Mouse (Mus musculus): ENCODE data around the gene Gm11554. TPM values are rescaled to one million over a fixed set of nuclear protein-coding genes. Genes with fewer than 3 reads are reported as not detected.

Gm11554 gene
- polyA plus RNA-seq, 2 experiments = not detected

GRCm38 (mm10) chr11:99768410-99768809, 35.8 kb downstream of the Gm11554 start:
- H3K36me3 ChIP-seq (replicated peaks; ENCODE audit: control insufficient read depth, insufficient read depth, low read depth) = no peaks in the 10 kb centered on the region
- H3K4me3 ChIP-seq (ENCODE audit: insufficient read depth in 1 of 2, low read depth in 2 of 2, low read length in 2 of 2) = no peak overlapping the region
- WGBS (ENCODE audit: insufficient replicate concordance) = 39% methylated on average over 2 of the region's 2 CpGs
- no peaks in the 10 kb centered on the region for H3K4me1 ChIP-seq (replicated peaks; ENCODE audit: control insufficient read depth in 2 of 2, insufficient read depth in 2 of 2, low read length in 1 of 2)
- H3K9me3 ChIP-seq (ENCODE audit: control insufficient read depth, low read length) = no peaks in the 10 kb centered on the region
- ATAC-seq (ENCODE audit: insufficient read depth) (no peak), DNase-seq (ENCODE audit: low read depth in 3 of 3, low spot score in 3 of 3) (no peak)
- H3K27ac ChIP-seq = no peak overlapping the region
- H3K27me3 ChIP-seq (ENCODE audit: control insufficient read depth, insufficient read depth, low read length) = no peaks in the 10 kb centered on the region
- H3K4me2 ChIP-seq (ENCODE audit: low read depth) = no peak overlapping the region
- no peak overlapping the region for H3K9ac ChIP-seq (replicated peaks)
- TF ChIP-seq EP300 (IDR thresholded peaks at IDR 0.05; ENCODE audit: low read depth) (no peak), CTCF (IDR thresholded peaks at IDR 0.05; ENCODE audit: low read depth) (no peak)

GRCm38 (mm10) chr11:99758877-99759276, 45.4 kb downstream of the Gm11554 start:
- Histone ChIP-seq H3K4me2 (ENCODE audit: low read depth) (no peak overlapping the region), H3K4me1 (replicated peaks; ENCODE audit: control insufficient read depth in 2 of 2, insufficient read depth in 2 of 2, low read length in 1 of 2) (no peaks in the 10 kb centered on the region), H3K9ac (replicated peaks) (no peak overlapping the region), H3K27me3 (ENCODE audit: control insufficient read depth, insufficient read depth, low read length) (no peaks in the 10 kb centered on the region), H3K36me3 (replicated peaks; ENCODE audit: control insufficient read depth, insufficient read depth, low read depth) (no peaks in the 10 kb centered on the region), H3K27ac (no peak overlapping the region), H3K9me3 (ENCODE audit: control insufficient read depth, low read length) (no peaks in the 10 kb centered on the region), H3K4me3 (ENCODE audit: insufficient read depth in 1 of 2, low read depth in 2 of 2, low read length in 2 of 2) (no peak overlapping the region)
- TF ChIP-seq CTCF (IDR thresholded peaks at IDR 0.05; ENCODE audit: low read depth) (no peak), EP300 (IDR thresholded peaks at IDR 0.05; ENCODE audit: low read depth) (no peak)
- WGBS (ENCODE audit: insufficient replicate concordance) = 50% methylated on average over 1 of the region's 1 CpGs
- ATAC-seq (ENCODE audit: insufficient read depth) (no peak), DNase-seq (ENCODE audit: low read depth in 3 of 3, low spot score in 3 of 3) (no peak)

Other genes with a start within 250 kb of the Gm11554 start
Only the 30 nearest of the 43 such genes appear.
- gene Krtap2-4, start 189.6 kb downstream of the Gm11554 start, polyA plus RNA-seq (2012; rRNA removed) = not detected in 2 replicates
- not detected in 2 replicates for gene Krtap2-4, start 189.6 kb downstream of the Gm11554 start, polyA plus RNA-seq (2014; fragmentation: Nextera tagmentation; extraction: Ambion mirVana)
- gene Gm11562, start 184.0 kb downstream of the Gm11554 start, polyA plus RNA-seq (2012; rRNA removed) = not detected in 2 replicates
- not detected in 2 replicates for gene Gm11562, start 184.0 kb downstream of the Gm11554 start, polyA plus RNA-seq (2014; fragmentation: Nextera tagmentation; extraction: Ambion mirVana)
- gene Krtap4-1, start 176.2 kb downstream of the Gm11554 start, polyA plus RNA-seq (2012; rRNA removed) = not detected in 2 replicates
- not detected in 2 replicates for gene Krtap4-1, start 176.2 kb downstream of the Gm11554 start, polyA plus RNA-seq (2014; fragmentation: Nextera tagmentation; extraction: Ambion mirVana)
- gene Krtap4-2, start 169.4 kb downstream of the Gm11554 start, polyA plus RNA-seq (2012; rRNA removed) = not detected in 2 replicates
- gene Krtap4-2, start 169.4 kb downstream of the Gm11554 start, polyA plus RNA-seq (2014; fragmentation: Nextera tagmentation; extraction: Ambion mirVana) = not detected in 2 replicates
- gene Krtap4-7, start 160.4 kb downstream of the Gm11554 start, polyA plus RNA-seq (2012; rRNA removed) = not detected in 2 replicates
- not detected in 2 replicates for gene Krtap4-7, start 160.4 kb downstream of the Gm11554 start, polyA plus RNA-seq (2014; fragmentation: Nextera tagmentation; extraction: Ambion mirVana)
- not detected in 2 replicates for gene Gm11555, start 154.2 kb downstream of the Gm11554 start, polyA plus RNA-seq (2012; rRNA removed)
- gene Gm11555, start 154.2 kb downstream of the Gm11554 start, polyA plus RNA-seq (2014; fragmentation: Nextera tagmentation; extraction: Ambion mirVana) = not detected in 2 replicates
- gene Gm11563, start 145.5 kb downstream of the Gm11554 start, polyA plus RNA-seq (2012; rRNA removed) = not detected in 2 replicates
- not detected in 2 replicates for gene Gm11563, start 145.5 kb downstream of the Gm11554 start, polyA plus RNA-seq (2014; fragmentation: Nextera tagmentation; extraction: Ambion mirVana)
- not detected in 2 replicates for gene Krtap4-6, start 138.5 kb downstream of the Gm11554 start, polyA plus RNA-seq (2012; rRNA removed)
- not detected in 2 replicates for gene Krtap4-6, start 138.5 kb downstream of the Gm11554 start, polyA plus RNA-seq (2014; fragmentation: Nextera tagmentation; extraction: Ambion mirVana)
- not detected in 2 replicates for gene Gm14190, start 113.7 kb downstream of the Gm11554 start, polyA plus RNA-seq (2012; rRNA removed)
- gene Gm14190, start 113.7 kb downstream of the Gm11554 start, polyA plus RNA-seq (2014; fragmentation: Nextera tagmentation; extraction: Ambion mirVana) = not detected in 2 replicates
- not detected in 2 replicates for gene Gm14180, start 70.2 kb downstream of the Gm11554 start, polyA plus RNA-seq (2012; rRNA removed)
- not detected in 2 replicates for gene Gm14180, start 70.2 kb downstream of the Gm11554 start, polyA plus RNA-seq (2014; fragmentation: Nextera tagmentation; extraction: Ambion mirVana)
- gene Gm11595, start 31.5 kb downstream of the Gm11554 start, polyA plus RNA-seq (2012; rRNA removed) = not detected in 2 replicates
- not detected in 2 replicates for gene Gm11595, start 31.5 kb downstream of the Gm11554 start, polyA plus RNA-seq (2014; fragmentation: Nextera tagmentation; extraction: Ambion mirVana)
- not detected in 2 replicates for gene Krtap4-8, start 23.7 kb downstream of the Gm11554 start, polyA plus RNA-seq (2012; rRNA removed)
- gene Krtap4-8, start 23.7 kb downstream of the Gm11554 start, polyA plus RNA-seq (2014; fragmentation: Nextera tagmentation; extraction: Ambion mirVana) = not detected in 2 replicates
- not detected in 2 replicates for gene Krtap4-9, start 19.2 kb downstream of the Gm11554 start, polyA plus RNA-seq (2012; rRNA removed)
- not detected in 2 replicates for gene Krtap4-9, start 19.2 kb downstream of the Gm11554 start, polyA plus RNA-seq (2014; fragmentation: Nextera tagmentation; extraction: Ambion mirVana)
- not detected in 2 replicates for gene Gm11596, start 11.0 kb downstream of the Gm11554 start, polyA plus RNA-seq (2012; rRNA removed)
- gene Gm11596, start 11.0 kb downstream of the Gm11554 start, polyA plus RNA-seq (2014; fragmentation: Nextera tagmentation; extraction: Ambion mirVana) = not detected in 2 replicates
- gene Gm11569, start 5.5 kb downstream of the Gm11554 start, polyA plus RNA-seq (2012; rRNA removed) = not detected in 2 replicates
- gene Gm11569, start 5.5 kb downstream of the Gm11554 start, polyA plus RNA-seq (2014; fragmentation: Nextera tagmentation; extraction: Ambion mirVana) = not detected in 2 replicates
- not detected in 2 replicates for gene Krtap4-13, start 5.4 kb upstream of the Gm11554 start, polyA plus RNA-seq (2012; rRNA removed)
- gene Krtap4-13, start 5.4 kb upstream of the Gm11554 start, polyA plus RNA-seq (2014; fragmentation: Nextera tagmentation; extraction: Ambion mirVana) = not detected in 2 replicates
- gene Gm11564, start 11.2 kb upstream of the Gm11554 start, polyA plus RNA-seq (2012; rRNA removed) = not detected in 2 replicates
- gene Gm11564, start 11.2 kb upstream of the Gm11554 start, polyA plus RNA-seq (2014; fragmentation: Nextera tagmentation; extraction: Ambion mirVana) = not detected in 2 replicates
- not detected in 2 replicates for gene 2300003K06Rik, start 33.6 kb upstream of the Gm11554 start, polyA plus RNA-seq (2012; rRNA removed)
- not detected in 2 replicates for gene 2300003K06Rik, start 33.6 kb upstream of the Gm11554 start, polyA plus RNA-seq (2014; fragmentation: Nextera tagmentation; extraction: Ambion mirVana)
- 0.11 TPM in 1 of 2 replicates, not detected in the other for gene Krtap4-16, start 47.2 kb upstream of the Gm11554 start, polyA plus RNA-seq (2012; rRNA removed)
- not detected in 2 replicates for gene Krtap4-16, start 47.2 kb upstream of the Gm11554 start, polyA plus RNA-seq (2014; fragmentation: Nextera tagmentation; extraction: Ambion mirVana)
- gene Gm11568, start 53.5 kb upstream of the Gm11554 start, polyA plus RNA-seq (2012; rRNA removed) = not detected in 2 replicates
- gene Gm11568, start 53.5 kb upstream of the Gm11554 start, polyA plus RNA-seq (2014; fragmentation: Nextera tagmentation; extraction: Ambion mirVana) = not detected in 2 replicates
- not detected in 2 replicates for gene Gm11559, start 60.0 kb upstream of the Gm11554 start, polyA plus RNA-seq (2012; rRNA removed)
- gene Gm11559, start 60.0 kb upstream of the Gm11554 start, polyA plus RNA-seq (2014; fragmentation: Nextera tagmentation; extraction: Ambion mirVana) = not detected in 2 replicates
- not detected in 2 replicates for gene Krtap9-1, start 68.9 kb upstream of the Gm11554 start, polyA plus RNA-seq (2012; rRNA removed)
- not detected in 2 replicates for gene Krtap9-1, start 68.9 kb upstream of the Gm11554 start, polyA plus RNA-seq (2014; fragmentation: Nextera tagmentation; extraction: Ambion mirVana)
- gene Gm11567, start 74.7 kb upstream of the Gm11554 start, polyA plus RNA-seq (2012; rRNA removed) = not detected in 2 replicates
- not detected in 2 replicates for gene Gm11567, start 74.7 kb upstream of the Gm11554 start, polyA plus RNA-seq (2014; fragmentation: Nextera tagmentation; extraction: Ambion mirVana)
- gene Krtap31-1, start 103.5 kb upstream of the Gm11554 start, polyA plus RNA-seq (2012; rRNA removed) = not detected in 2 replicates
- gene Krtap31-1, start 103.5 kb upstream of the Gm11554 start, polyA plus RNA-seq (2014; fragmentation: Nextera tagmentation; extraction: Ambion mirVana) = not detected in 2 replicates
- gene Gm11565, start 110.3 kb upstream of the Gm11554 start, polyA plus RNA-seq (2012; rRNA removed) = not detected in 2 replicates
- not detected in 2 replicates for gene Gm11565, start 110.3 kb upstream of the Gm11554 start, polyA plus RNA-seq (2014; fragmentation: Nextera tagmentation; extraction: Ambion mirVana)
- gene Krtap31-2, start 131.8 kb upstream of the Gm11554 start, polyA plus RNA-seq (2012; rRNA removed) = not detected in 2 replicates
- not detected in 2 replicates for gene Krtap31-2, start 131.8 kb upstream of the Gm11554 start, polyA plus RNA-seq (2014; fragmentation: Nextera tagmentation; extraction: Ambion mirVana)
- gene Krtap9-5, start 144.0 kb upstream of the Gm11554 start, polyA plus RNA-seq (2012; rRNA removed) = not detected in 2 replicates
- not detected in 2 replicates for gene Krtap9-5, start 144.0 kb upstream of the Gm11554 start, polyA plus RNA-seq (2014; fragmentation: Nextera tagmentation; extraction: Ambion mirVana)
- gene Krtap29-1, start 174.6 kb upstream of the Gm11554 start, polyA plus RNA-seq (2012; rRNA removed) = not detected in 2 replicates
- gene Krtap29-1, start 174.6 kb upstream of the Gm11554 start, polyA plus RNA-seq (2014; fragmentation: Nextera tagmentation; extraction: Ambion mirVana) = not detected in 2 replicates
- gene Krtap16-1, start 182.2 kb upstream of the Gm11554 start, polyA plus RNA-seq (2012; rRNA removed) = not detected in 2 replicates
- gene Krtap16-1, start 182.2 kb upstream of the Gm11554 start, polyA plus RNA-seq (2014; fragmentation: Nextera tagmentation; extraction: Ambion mirVana) = not detected in 2 replicates
- gene Krtap17-1, start 189.5 kb upstream of the Gm11554 start, polyA plus RNA-seq (2012; rRNA removed) = not detected in 2 replicates
- not detected in 2 replicates for gene Krtap17-1, start 189.5 kb upstream of the Gm11554 start, polyA plus RNA-seq (2014; fragmentation: Nextera tagmentation; extraction: Ambion mirVana)